Mouse (Mus musculus): ENCODE measurements around the gene Dpy19l1. TPM values are rescaled to one million over a fixed set of nuclear protein-coding genes. Genes with fewer than 3 reads are reported as not detected.

Dpy19l1 gene
- polyA plus RNA-seq, 1 experiment from 2014 or later: 13.0 TPM

- ATAC-seq (ENCODE audit: low read depth): no peak
- H3K36me3 ChIP-seq: no peaks in the 10 kb centered on the region; the same call in 1 of the 2 replicates
- no peaks in the 10 kb centered on the region for H3K27me3 ChIP-seq
- peaks cover 41% of the 10 kb centered on the region for H3K4me1 ChIP-seq (replicated peaks)
- H3K27ac ChIP-seq: no peak overlapping the region
- peak overlapping the region; percentile 29; the same call in 1 of the 2 replicates for H3K4me2 ChIP-seq
- H3K4me3 ChIP-seq (replicated peaks): no peak overlapping the region
- no peak for DNase-seq
- no peak overlapping the region for H3K9ac ChIP-seq
- WGBS (ENCODE audit: insufficient replicate concordance): 46% methylated on average over 2 of the region's 2 CpGs
- no peaks in the 10 kb centered on the region for H3K9me3 ChIP-seq (replicated peaks)
Observed at GRCm38 (mm10) chr9:24504381-24504780, 1.4 kb upstream of the Dpy19l1 start.

- Histone ChIP-seq H3K27me3 (no peaks in the 10 kb centered on the region), H3K9me3 (replicated peaks) (no peaks in the 10 kb centered on the region), H3K4me1 (replicated peaks) (peaks cover 46% of the 10 kb centered on the region), H3K4me3 (replicated peaks) (peak overlapping the region; percentile 86), H3K4me2 (peak overlapping the region; percentile 79), H3K9ac (peak overlapping the region; percentile 93), H3K27ac (peak overlapping the region; percentile 79), H3K36me3 (peaks cover 1% of the 10 kb centered on the region)
- ATAC-seq (ENCODE audit: low read depth) (no peak), DNase-seq (no peak)
- 15% methylated on average over 5 of the region's 5 CpGs for WGBS (ENCODE audit: insufficient replicate concordance)
Observed at GRCm38 (mm10) chr9:24503858-24504219, 899 bp upstream of the Dpy19l1 start.

- Histone ChIP-seq H3K9ac (peak overlapping the region; percentile 93), H3K27me3 (no peaks in the 10 kb centered on the region), H3K27ac (peak overlapping the region; percentile 91), H3K4me1 (replicated peaks) (peaks cover 59% of the 10 kb centered on the region), H3K4me2 (peak overlapping the region; percentile 69), H3K4me3 (replicated peaks) (peak overlapping the region; percentile 86), H3K9me3 (replicated peaks) (no peaks in the 10 kb centered on the region), H3K36me3 (peaks cover 12% of the 10 kb centered on the region)
- DNase-seq (peak; percentile 50), ATAC-seq (ENCODE audit: low read depth) (peak; percentile 79)
- under 1% methylated on average over 40 of the region's 48 CpGs for WGBS (ENCODE audit: insufficient replicate concordance)
Observed at GRCm38 (mm10) chr9:24502571-24503004, 352 bp downstream of the Dpy19l1 start.

GRCm38 (mm10) chr9:24501618-24502017, 1.3 kb downstream of the Dpy19l1 start:
- Histone ChIP-seq H3K9me3 (replicated peaks) (no peaks in the 10 kb centered on the region), H3K36me3 (peaks cover 18% of the 10 kb centered on the region), H3K4me1 (replicated peaks) (peaks cover 68% of the 10 kb centered on the region), H3K4me3 (replicated peaks) (peak overlapping the region; percentile 86), H3K4me2 (peak overlapping the region; percentile 69), H3K9ac (peak overlapping the region; percentile 93), H3K27ac (peak overlapping the region; percentile 91), H3K27me3 (no peaks in the 10 kb centered on the region)
- 30% methylated on average over 2 of the region's 2 CpGs for WGBS (ENCODE audit: insufficient replicate concordance)
- ATAC-seq (ENCODE audit: low read depth): no peak
- no peak for DNase-seq

GRCm38 (mm10) chr9:24496226-24496625, 6.7 kb downstream of the Dpy19l1 start:
- 85% methylated on average over 2 of the region's 2 CpGs for WGBS (ENCODE audit: insufficient replicate concordance)
- Histone ChIP-seq H3K27me3 (no peaks in the 10 kb centered on the region), H3K4me2 (no peak overlapping the region), H3K9me3 (replicated peaks) (no peaks in the 10 kb centered on the region), H3K27ac (no peak overlapping the region), H3K36me3 (peaks cover 18% of the 10 kb centered on the region), H3K4me1 (replicated peaks) (peaks cover 77% of the 10 kb centered on the region), H3K4me3 (replicated peaks) (no peak overlapping the region), H3K9ac (no peak overlapping the region)
- ATAC-seq (ENCODE audit: low read depth): no peak
- DNase-seq: no peak

- H3K27ac ChIP-seq: peak overlapping the region; percentile 88
- H3K9me3 ChIP-seq (replicated peaks): no peaks in the 10 kb centered on the region
- H3K9ac ChIP-seq: no peak overlapping the region
- peaks cover 77% of the 10 kb centered on the region for H3K4me1 ChIP-seq (replicated peaks)
- H3K4me3 ChIP-seq (replicated peaks): no peak overlapping the region
- no peaks in the 10 kb centered on the region for H3K27me3 ChIP-seq
- peak; percentile 67 for DNase-seq
- peak; percentile 69 for ATAC-seq (ENCODE audit: low read depth)
- no peaks in the 10 kb centered on the region for H3K36me3 ChIP-seq
- 32% methylated on average over 5 of the region's 5 CpGs for WGBS (ENCODE audit: insufficient replicate concordance)
- H3K4me2 ChIP-seq: peak overlapping the region; percentile 46
Observed at GRCm38 (mm10) chr9:24490516-24490915, 12.4 kb downstream of the Dpy19l1 start.

- Histone ChIP-seq H3K4me2 (peak overlapping the region; percentile 67), H3K4me1 (replicated peaks) (peaks cover 77% of the 10 kb centered on the region), H3K27me3 (no peaks in the 10 kb centered on the region), H3K9me3 (replicated peaks) (no peaks in the 10 kb centered on the region), H3K4me3 (replicated peaks) (peak overlapping the region; percentile 44), H3K27ac (peak overlapping the region; percentile 95), H3K9ac (peak overlapping the region; percentile 65; the same call in 1 of the 2 replicates), H3K36me3 (no peaks in the 10 kb centered on the region)
- ATAC-seq (ENCODE audit: low read depth) (peak; percentile 91), DNase-seq (peak; percentile 79)
- 29% methylated on average over 6 of the region's 6 CpGs for WGBS (ENCODE audit: insufficient replicate concordance)
Observed at GRCm38 (mm10) chr9:24488425-24489104, 14.4 kb downstream of the Dpy19l1 start.

GRCm38 (mm10) chr9:24482375-24482774, 20.6 kb downstream of the Dpy19l1 start:
- DNase-seq: no peak
- no peaks in the 10 kb centered on the region for H3K27me3 ChIP-seq
- 30% methylated on average over 5 of the region's 5 CpGs for WGBS (ENCODE audit: insufficient replicate concordance)

GRCm38 (mm10) chr9:24477251-24477650, 25.7 kb downstream of the Dpy19l1 start:
- no peak overlapping the region for H3K4me2 ChIP-seq
- no peak overlapping the region for H3K9ac ChIP-seq
- 92% methylated on average over 2 of the region's 2 CpGs for WGBS (ENCODE audit: insufficient replicate concordance)
- peaks cover 52% of the 10 kb centered on the region for H3K36me3 ChIP-seq
- peaks cover 19% of the 10 kb centered on the region for H3K4me1 ChIP-seq (replicated peaks)
- no peak for ATAC-seq (ENCODE audit: low read depth)
- no peaks in the 10 kb centered on the region for H3K9me3 ChIP-seq (replicated peaks)
- H3K4me3 ChIP-seq (replicated peaks): no peak overlapping the region
- H3K27me3 ChIP-seq: no peaks in the 10 kb centered on the region
- no peak overlapping the region for H3K27ac ChIP-seq
- DNase-seq: no peak

More at GRCm38 (mm10) chr9:24482375-24482774, 20.6 kb downstream of the Dpy19l1 start:
- Histone ChIP-seq H3K27ac (no peak overlapping the region; the same call in 1 of the 2 replicates), H3K4me3 (replicated peaks) (no peak overlapping the region), H3K4me2 (peak overlapping the region; percentile 9; the same call in 1 of the 2 replicates), H3K4me1 (replicated peaks) (peaks cover 46% of the 10 kb centered on the region), H3K9ac (no peak overlapping the region), H3K36me3 (peaks cover 36% of the 10 kb centered on the region), H3K9me3 (replicated peaks) (no peaks in the 10 kb centered on the region)
- ATAC-seq (ENCODE audit: low read depth): peak; percentile 33

GRCm38 (mm10) chr9:24473824-24474223, 29.1 kb downstream of the Dpy19l1 start:
- no peak overlapping the region for H3K9ac ChIP-seq
- peaks cover 43% of the 10 kb centered on the region for H3K36me3 ChIP-seq
- peaks cover 19% of the 10 kb centered on the region for H3K4me1 ChIP-seq (replicated peaks)
- DNase-seq: no peak
- no peaks in the 10 kb centered on the region for H3K27me3 ChIP-seq
- H3K27ac ChIP-seq: no peak overlapping the region
- no peaks in the 10 kb centered on the region for H3K9me3 ChIP-seq (replicated peaks)
- peak; percentile 64 for ATAC-seq (ENCODE audit: low read depth)
- WGBS (ENCODE audit: insufficient replicate concordance): 53% methylated on average over 7 of the region's 7 CpGs
- H3K4me2 ChIP-seq: no peak overlapping the region
- H3K4me3 ChIP-seq (replicated peaks): no peak overlapping the region

- peaks cover 41% of the 10 kb centered on the region for H3K36me3 ChIP-seq
- 26% methylated on average over 3 of the region's 3 CpGs for WGBS (ENCODE audit: insufficient replicate concordance)
- no peak overlapping the region for H3K4me3 ChIP-seq (replicated peaks)
- ATAC-seq (ENCODE audit: low read depth) (peak; percentile 62), DNase-seq (no peak)
- no peaks in the 10 kb centered on the region for H3K27me3 ChIP-seq
- H3K27ac ChIP-seq: 0 out of 2 replicates have a peak overlapping the region, but pooled peaks have one; percentile 0
- no peak overlapping the region for H3K9ac ChIP-seq
- H3K9me3 ChIP-seq (replicated peaks): no peaks in the 10 kb centered on the region
- no peak overlapping the region for H3K4me2 ChIP-seq
- H3K4me1 ChIP-seq (replicated peaks): peaks cover 12% of the 10 kb centered on the region
Observed at GRCm38 (mm10) chr9:24472514-24472913, 30.4 kb downstream of the Dpy19l1 start.

- Histone ChIP-seq H3K4me2 (no peak overlapping the region), H3K36me3 (peaks cover 46% of the 10 kb centered on the region), H3K9ac (no peak overlapping the region), H3K4me1 (replicated peaks) (peaks cover 9% of the 10 kb centered on the region), H3K9me3 (replicated peaks) (no peaks in the 10 kb centered on the region), H3K27me3 (no peaks in the 10 kb centered on the region), H3K27ac (no peak overlapping the region), H3K4me3 (replicated peaks) (no peak overlapping the region)
- DNase-seq (no peak), ATAC-seq (ENCODE audit: low read depth) (no peak)
- 78% methylated on average over 5 of the region's 5 CpGs for WGBS (ENCODE audit: insufficient replicate concordance)
Observed at GRCm38 (mm10) chr9:24470166-24470565, 32.8 kb downstream of the Dpy19l1 start.

Measured in liver, embryonic 13.5 days (tissue).